Mouse (Mus musculus) liver, adult 2 months (tissue): Measurements from ENCODE around the gene Cd44. TPM values are rescaled to one million over a fixed set of nuclear protein-coding genes. Genes with fewer than 3 reads are reported as not detected.

Source experiments
- DNase-seq: peaks from one replicate; pipeline ENCODE4 v3.0.0-alpha.2; 2011; ENCODE audit warnings: low read depth, low spot score; ENCODE audit errors: extremely low read depth
- H3K27ac ChIP-seq: fragments of 200-500 bp; replicated peaks from 2 replicates; pipeline ENCODE4 v1.5.1; 2012; ENCODE audit warnings: low read depth, mild to moderate bottlenecking, control low read depth, inconsistent platforms, low read length; ENCODE audit not compliant: insufficient read depth
- H3K27me3 ChIP-seq: fragments of 200-500 bp; 2 replicates; pipeline ENCODE4 v1.6.1; 2012; ENCODE audit warnings: mild to moderate bottlenecking, moderate library complexity, low read length, inconsistent platforms; ENCODE audit not compliant: control insufficient read depth, insufficient read depth
- H3K36me3 ChIP-seq: fragments of 200-500 bp; 2 replicates; pipeline ENCODE4 v1.6.1; 2012; ENCODE audit warnings: low read length, inconsistent platforms; ENCODE audit not compliant: control insufficient read depth, insufficient read depth
- H3K4me1 ChIP-seq: fragments of 200-500 bp; 2 replicates; pipeline ENCODE4 v1.6.1; 2011; ENCODE audit warnings: low read length; ENCODE audit not compliant: control insufficient read depth, insufficient read depth
- H3K4me3 ChIP-seq: fragments of 200-500 bp; 2 replicates; pipeline ENCODE4 v1.5.1; 2011; ENCODE audit warnings: low read depth, mild to moderate bottlenecking, control low read depth, low read length, moderate library complexity; ENCODE audit not compliant: insufficient read depth
- H3K79me2 ChIP-seq: fragments of 200-500 bp; 2 replicates; pipeline ENCODE4 v1.6.1; 2012; ENCODE audit warnings: inconsistent platforms, mild to moderate bottlenecking, low read length, moderate library complexity; ENCODE audit not compliant: control insufficient read depth, insufficient read depth
- H3K9ac ChIP-seq: fragments of 200-500 bp; 2 replicates; pipeline ENCODE4 v1.6.1; 2012; ENCODE audit warnings: low read depth, mild to moderate bottlenecking, control low read depth, inconsistent platforms, low read length
- CTCF ChIP-seq: fragments of 200-500 bp; IDR thresholded peaks from 2 replicates; pipeline ENCODE4 v1.5.1; 2011; ENCODE audit warnings: low read depth, low read length, control low read depth
- POLR2A ChIP-seq: fragments of 200-500 bp; IDR thresholded peaks from 2 replicates; pipeline ENCODE4 v1.6.1; 2011; ENCODE audit warnings: low read length, control low read depth; ENCODE audit not compliant: insufficient read depth; ENCODE audit errors: extremely low read depth
- WGBS: fragments of 180-500 bp; shearing (Covaris S2); methylation state at CpG from one replicate; pipeline ENCODE4 v1.1.7; 2018; 5-methylcytosine and 5-hydroxymethylcytosine counted together
- polyA plus RNA-seq: library from polyadenylated mRNA; depleted of rRNA; stranded (reverse); fragments of >200 nt; gene quantifications from 2 replicates; pipeline ENCODE4 v1.2.3, GENCODE M21; 2012
- total RNA-seq: library from RNA; depleted of rRNA; stranded (reverse); fragments of >200 nt; gene quantifications from 2 replicates; pipeline ENCODE4 v1.2.3, GENCODE M21; 2014

The Cd44 gene
- total and polyA plus RNA-seq, 2 experiments, result 2.2 to 3.3 TPM

DNA sequence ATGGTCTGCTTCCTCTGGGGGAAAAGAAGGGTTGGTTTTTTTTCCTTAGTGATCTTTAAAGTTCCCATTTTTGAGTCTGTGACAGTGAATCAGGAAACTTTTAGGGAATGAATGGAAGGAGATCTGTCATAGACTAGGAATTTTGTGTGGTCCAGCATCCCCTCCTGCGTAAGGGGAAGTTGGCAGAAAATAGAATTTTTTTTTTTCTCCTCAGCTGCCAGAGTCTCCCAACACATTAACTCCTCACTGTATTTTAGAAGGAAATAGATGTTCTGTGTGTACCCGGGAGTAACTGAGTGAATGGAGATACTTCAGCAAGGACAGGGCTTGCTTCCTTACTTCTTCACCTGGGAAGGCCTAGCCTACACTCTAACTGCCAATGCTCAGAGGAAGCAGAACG, 2.9 kb downstream of the Cd44 start:
- Histone ChIP-seq H3K4me1 (no peaks in the 10 kb centered on the region; the same call in 1 of the 2 replicates), H3K27ac (no peak overlapping the region), H3K27me3 (no peaks in the 10 kb centered on the region)

DNA sequence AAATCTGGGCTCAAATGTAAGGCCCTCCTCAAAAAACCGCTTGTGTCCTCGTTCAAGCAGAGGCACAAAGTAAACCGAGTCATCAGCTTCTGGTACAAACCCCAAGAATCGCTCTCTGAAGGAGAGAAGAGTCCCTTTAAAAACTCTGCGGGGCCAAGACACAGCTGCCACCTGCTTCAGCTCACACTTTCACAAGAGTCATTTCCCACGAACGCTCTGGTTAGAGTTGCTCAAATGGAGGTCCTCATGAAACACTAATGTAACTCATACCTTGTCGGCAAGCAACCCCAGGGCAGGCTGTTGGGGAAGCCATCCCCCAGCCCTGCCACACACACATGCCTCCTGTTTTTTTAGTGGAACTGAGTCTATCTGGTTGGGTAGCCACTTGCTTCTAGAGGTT, 5.3 kb downstream of the Cd44 start:
- no peaks in the 10 kb centered on the region for H3K27me3 ChIP-seq
- H3K4me1 ChIP-seq, result no peaks in the 10 kb centered on the region; the same call in 1 of the 2 replicates
- H3K4me3 ChIP-seq, result no peak overlapping the region
- H3K27ac ChIP-seq, result no peak overlapping the region
- no peak for TF ChIP-seq CTCF
- TF ChIP-seq POLR2A, result no peak
- DNase-seq, result no peak
- H3K79me2 ChIP-seq, result no peaks in the 10 kb centered on the region
- H3K9ac ChIP-seq, result no peak overlapping the region
- WGBS, result 72% methylated on average over 8 of the region's 8 CpGs
- H3K36me3 ChIP-seq, result no peaks in the 10 kb centered on the region

More for the DNA sequence above, 2.9 kb downstream of the Cd44 start:
- no peak overlapping the region for H3K9ac ChIP-seq
- DNase-seq, result no peak
- no peaks in the 10 kb centered on the region for H3K79me2 ChIP-seq
- TF ChIP-seq CTCF (no peak), POLR2A (no peak)
- H3K36me3 ChIP-seq, result no peaks in the 10 kb centered on the region
- no peak overlapping the region; the same call in 1 of the 2 replicates for H3K4me3 ChIP-seq
- 69% methylated on average over 3 of the region's 3 CpGs for WGBS

DNA sequence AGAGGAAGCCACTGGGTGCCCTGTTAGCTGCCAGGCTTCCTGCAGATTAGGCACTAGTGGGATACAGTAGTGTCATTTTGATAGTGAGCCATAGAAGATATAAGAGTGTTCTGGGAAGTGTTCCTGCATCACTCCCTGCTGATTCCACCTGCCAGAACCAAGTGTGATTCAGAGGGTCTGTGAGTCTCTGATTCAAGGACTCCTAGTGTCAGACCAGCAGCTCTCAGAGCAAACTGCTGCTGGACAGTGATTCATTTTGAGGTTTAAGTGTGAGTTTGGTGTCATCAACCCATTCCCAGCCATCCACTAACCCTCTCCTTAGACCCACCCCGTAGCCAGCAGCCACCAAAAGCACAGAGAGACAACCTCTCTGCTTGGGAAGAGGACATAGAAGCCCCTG, 6.3 kb downstream of the Cd44 start:
- no peaks in the 10 kb centered on the region; the same call in 1 of the 2 replicates for H3K4me1 ChIP-seq
- H3K27ac ChIP-seq, result no peak overlapping the region
- no peak overlapping the region for H3K9ac ChIP-seq
- no peaks in the 10 kb centered on the region for H3K27me3 ChIP-seq
- 74% methylated on average over 1 of the region's 1 CpGs for WGBS
- H3K79me2 ChIP-seq, result no peaks in the 10 kb centered on the region
- TF ChIP-seq CTCF (no peak), POLR2A (no peak)
- H3K4me3 ChIP-seq, result no peak overlapping the region
- no peaks in the 10 kb centered on the region for H3K36me3 ChIP-seq
- DNase-seq, result no peak

DNA sequence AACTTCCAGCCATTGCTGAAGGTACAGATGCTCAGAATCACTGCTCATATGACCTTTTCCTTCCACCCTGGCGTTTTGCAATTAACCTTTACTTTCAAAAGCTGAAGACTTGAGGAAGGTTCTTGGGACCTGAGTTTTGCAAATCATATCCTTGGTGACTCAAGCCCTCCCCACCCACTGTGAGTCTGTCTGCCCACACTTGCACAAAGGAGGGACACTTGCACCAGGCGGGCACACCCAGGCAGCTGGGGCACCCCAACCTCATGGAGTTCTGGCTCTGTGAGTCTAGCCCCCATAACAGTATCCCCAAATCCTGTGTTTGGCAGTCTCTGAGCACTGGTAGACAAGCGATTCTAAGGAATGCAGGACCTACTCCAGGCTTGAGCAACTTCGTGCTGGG, 6.7 kb downstream of the Cd44 start:
- no peak for TF ChIP-seq CTCF
- TF ChIP-seq POLR2A, result no peak
- no peak overlapping the region for H3K4me3 ChIP-seq
- no peak for DNase-seq
- H3K9ac ChIP-seq, result no peak overlapping the region
- H3K4me1 ChIP-seq, result no peaks in the 10 kb centered on the region; the same call in 1 of the 2 replicates
- 71% methylated on average over 4 of the region's 4 CpGs for WGBS
- no peaks in the 10 kb centered on the region for H3K79me2 ChIP-seq
- H3K27ac ChIP-seq, result no peak overlapping the region
- H3K27me3 ChIP-seq, result no peaks in the 10 kb centered on the region
- H3K36me3 ChIP-seq, result no peaks in the 10 kb centered on the region

DNA sequence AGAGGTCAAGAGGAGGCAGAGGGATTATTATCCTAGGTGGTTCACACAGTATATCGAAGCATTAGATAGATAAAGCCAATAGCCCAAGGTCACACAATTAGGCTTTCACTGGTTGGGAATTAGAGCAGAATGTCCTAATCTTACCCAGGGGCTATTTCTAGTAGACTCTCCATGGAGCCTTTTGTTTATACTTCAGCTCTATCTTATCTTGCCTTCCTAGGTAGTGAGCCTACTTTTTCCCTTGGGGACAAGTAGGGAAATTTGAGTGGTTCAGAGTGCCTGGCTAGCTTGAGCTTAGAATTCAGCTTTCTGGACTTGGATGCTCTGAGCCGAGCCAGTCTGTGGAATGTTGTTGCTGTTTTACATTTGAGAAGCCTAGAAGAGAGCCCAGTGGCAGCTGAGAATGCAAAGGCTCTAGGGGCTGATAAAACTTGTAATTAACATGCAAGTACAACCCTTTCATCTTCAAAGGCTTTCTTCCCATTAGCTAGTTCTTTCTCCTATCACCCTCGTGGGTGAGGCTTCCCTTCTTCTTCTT, 12.7 kb downstream of the Cd44 start:
- 12% methylated on average over 3 of the region's 3 CpGs for WGBS
- Histone ChIP-seq H3K9ac (no peak overlapping the region), H3K27me3 (no peaks in the 10 kb centered on the region), H3K79me2 (no peaks in the 10 kb centered on the region), H3K4me1 (no peaks in the 10 kb centered on the region), H3K27ac (no peak overlapping the region), H3K36me3 (no peaks in the 10 kb centered on the region), H3K4me3 (no peak overlapping the region)
- no peak for DNase-seq
- TF ChIP-seq POLR2A (no peak), CTCF (no peak)

DNA sequence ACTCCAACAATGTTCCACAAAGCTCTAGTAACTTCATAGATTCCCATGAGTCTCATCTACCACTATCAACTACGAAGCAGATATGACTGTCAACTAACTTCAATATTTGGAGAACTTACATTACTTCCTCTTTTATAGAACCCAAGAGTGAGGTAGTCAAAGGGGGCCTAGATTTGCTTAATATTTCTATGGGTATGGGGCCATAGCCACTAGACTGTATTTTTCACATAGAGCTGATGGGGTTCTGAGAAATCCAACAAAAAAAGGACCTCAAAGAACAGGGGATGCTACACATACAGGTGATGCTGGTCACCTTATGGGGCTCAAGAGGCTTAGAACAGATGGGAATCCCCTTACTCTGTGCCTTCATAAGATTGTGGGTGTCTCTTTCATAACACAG, 14.3 kb downstream of the Cd44 start:
- no peak overlapping the region for H3K9ac ChIP-seq
- DNase-seq, result no peak
- H3K4me1 ChIP-seq, result no peaks in the 10 kb centered on the region
- H3K27me3 ChIP-seq, result no peaks in the 10 kb centered on the region
- H3K4me3 ChIP-seq, result no peak overlapping the region
- 81% methylated on average over 1 of the region's 1 CpGs for WGBS
- no peak overlapping the region for H3K27ac ChIP-seq
- no peaks in the 10 kb centered on the region for H3K36me3 ChIP-seq
- H3K79me2 ChIP-seq, result no peaks in the 10 kb centered on the region
- TF ChIP-seq POLR2A (no peak), CTCF (no peak)
